Mouse (Mus musculus) ES-Bruce4 (cell line): Measurements from ENCODE around the gene Aida.

Experiments
- CTCF ChIP-seq: IDR thresholded peaks from one replicate; pipeline ENCODE4 v1.8.1; 2011; ENCODE audit warnings: low read depth, low read length
- EP300 ChIP-seq: IDR thresholded peaks from 2 replicates; pipeline ENCODE4 v1.6.1; 2011; ENCODE audit warnings: low read depth, low read length; ENCODE audit not compliant: insufficient read depth

GRCm38 (mm10) chr1:183264145-183265008, 32.0 kb upstream of the Aida start:
- TF ChIP-seq CTCF (no peak), EP300 (no peak)
